Mouse (Mus musculus) c-Kit-positive CD71-positive TER-119-positive erythroid progenitor cells, embryonic 14.5 days (primary cell): ENCODE results near the gene Gm4907.
"Not testable (repeated sequence)": the region's sequence is repeated elsewhere in the genome, so short reads cannot be mapped to it uniquely, and the experiment has no call there.

Source experiments
- DNase-seq: peaks from one replicate; pipeline ENCODE4 v3.0.0-alpha.2; 2013; ENCODE audit warnings: low spot score

The Gm4907 gene

GRCm38 (mm10) chrX:23882253-23882652 is at the start of gene Gm4907:
Gene Gm4907, plus strand, starts transcription at chrX:23882553.
- DNase-seq: not testable (repeated sequence)

- not testable (repeated sequence) for DNase-seq
Observed at GRCm38 (mm10) chrX:23833784-23834183, 48.6 kb upstream of the Gm4907 start.

GRCm38 (mm10) chrX:23840921-23841320 is 41.4 kb upstream of the Gm4907 start:
- no peak for DNase-seq

- DNase-seq: no peak
Observed at GRCm38 (mm10) chrX:23954161-23954560, 71.8 kb downstream of the Gm4907 start.
